Mouse (Mus musculus) right cerebral cortex, adult 18-20 months (tissue): ENCODE results near the gene Mark2.
"Not testable (repeated sequence)": the region's sequence is repeated elsewhere in the genome, so short reads cannot be mapped to it uniquely, and the experiment has no call there.

ENCODE experiments used
- DNase-seq: peaks from one replicate; pipeline ENCODE4 v3.0.0; 2022; ENCODE audit warnings: mixed read lengths

The Mark2 gene

DNA sequence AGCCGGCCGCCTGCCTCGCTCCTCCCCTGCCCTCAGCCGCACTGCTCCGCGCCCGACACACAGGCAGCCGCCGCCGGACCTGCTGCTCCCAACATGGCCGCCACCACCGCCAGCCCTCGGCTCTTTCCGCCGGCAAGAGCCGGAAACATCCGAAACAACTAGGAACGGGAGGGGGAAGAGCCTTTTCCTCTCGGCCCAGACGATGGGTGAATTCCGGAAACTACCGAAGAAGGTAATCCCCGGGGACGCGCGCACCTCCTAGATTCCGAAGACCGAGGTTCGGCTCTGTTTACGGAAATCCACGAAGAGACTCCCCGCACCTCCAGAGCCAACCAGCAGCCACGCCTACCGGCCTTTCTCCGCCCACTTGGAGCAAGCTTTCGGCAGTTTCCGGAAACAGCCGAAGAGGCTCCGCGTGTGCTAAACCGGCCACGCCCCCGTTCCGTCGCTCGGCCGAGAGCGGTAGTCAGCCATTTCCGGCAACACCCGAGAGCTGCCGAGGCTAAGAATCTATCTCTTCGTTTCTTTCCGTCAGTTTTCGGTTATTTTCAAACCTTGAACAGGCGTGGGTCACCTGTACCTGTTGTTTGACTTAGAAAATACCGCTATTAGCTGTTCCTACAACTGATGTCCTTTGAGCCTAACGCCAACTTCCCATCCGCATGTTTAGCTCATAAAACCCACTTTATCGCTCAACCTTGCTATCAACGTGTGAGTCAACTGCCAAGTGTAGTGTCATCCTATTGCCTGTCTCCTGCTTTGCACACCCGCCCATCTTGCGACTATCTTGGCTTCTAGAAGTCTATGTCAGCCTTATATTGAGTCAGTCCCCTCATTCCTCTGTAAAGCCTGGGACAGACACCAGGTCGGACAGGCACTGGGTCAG is at the start of gene Mark2:
Mark2 (minus strand) TSS at position 349 of the 886 bp plus-strand sequence.
- DNase-seq: peak; percentile 99

DNA sequence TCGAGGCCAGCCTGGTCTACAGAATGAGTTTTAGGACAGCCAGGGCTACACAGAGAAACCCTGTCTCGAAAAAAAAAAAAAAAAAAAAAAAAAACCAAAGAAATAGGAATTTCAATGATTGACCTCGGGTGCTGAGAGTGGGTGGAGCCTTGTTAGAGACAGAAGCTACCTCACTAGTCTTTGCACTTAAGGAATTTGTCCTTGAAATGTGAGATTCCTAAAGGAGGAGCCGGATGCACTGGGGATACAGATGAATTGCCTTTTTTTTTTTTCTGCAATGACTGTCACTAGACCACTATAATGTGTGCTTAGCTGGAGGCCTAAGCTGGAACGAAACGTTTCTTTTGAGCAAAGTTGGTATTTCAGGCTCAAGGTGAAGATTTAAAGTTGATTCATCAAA is 46.8 kb upstream of the Mark2 start:
- DNase-seq: no peak

DNA sequence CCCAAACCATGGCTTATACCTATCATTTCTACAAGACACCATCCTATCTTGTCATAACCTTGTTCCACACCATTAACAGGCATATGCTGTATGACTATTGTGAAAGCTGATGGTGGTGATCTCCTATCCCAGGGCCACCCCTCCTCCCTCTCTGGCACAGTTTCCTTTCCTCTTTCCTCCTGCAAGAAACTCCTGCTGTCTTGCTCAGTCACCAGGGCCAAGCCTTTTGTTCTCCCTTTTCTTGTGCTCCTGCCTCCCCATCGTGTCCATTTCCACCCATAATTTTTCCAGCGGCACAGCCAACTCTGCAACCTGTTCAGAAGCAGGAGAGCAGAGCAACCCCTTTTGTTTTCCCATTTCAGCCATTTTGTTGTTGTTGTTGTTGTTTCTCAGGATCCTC is 44.4 kb upstream of the Mark2 start:
- DNase-seq: no peak

DNA sequence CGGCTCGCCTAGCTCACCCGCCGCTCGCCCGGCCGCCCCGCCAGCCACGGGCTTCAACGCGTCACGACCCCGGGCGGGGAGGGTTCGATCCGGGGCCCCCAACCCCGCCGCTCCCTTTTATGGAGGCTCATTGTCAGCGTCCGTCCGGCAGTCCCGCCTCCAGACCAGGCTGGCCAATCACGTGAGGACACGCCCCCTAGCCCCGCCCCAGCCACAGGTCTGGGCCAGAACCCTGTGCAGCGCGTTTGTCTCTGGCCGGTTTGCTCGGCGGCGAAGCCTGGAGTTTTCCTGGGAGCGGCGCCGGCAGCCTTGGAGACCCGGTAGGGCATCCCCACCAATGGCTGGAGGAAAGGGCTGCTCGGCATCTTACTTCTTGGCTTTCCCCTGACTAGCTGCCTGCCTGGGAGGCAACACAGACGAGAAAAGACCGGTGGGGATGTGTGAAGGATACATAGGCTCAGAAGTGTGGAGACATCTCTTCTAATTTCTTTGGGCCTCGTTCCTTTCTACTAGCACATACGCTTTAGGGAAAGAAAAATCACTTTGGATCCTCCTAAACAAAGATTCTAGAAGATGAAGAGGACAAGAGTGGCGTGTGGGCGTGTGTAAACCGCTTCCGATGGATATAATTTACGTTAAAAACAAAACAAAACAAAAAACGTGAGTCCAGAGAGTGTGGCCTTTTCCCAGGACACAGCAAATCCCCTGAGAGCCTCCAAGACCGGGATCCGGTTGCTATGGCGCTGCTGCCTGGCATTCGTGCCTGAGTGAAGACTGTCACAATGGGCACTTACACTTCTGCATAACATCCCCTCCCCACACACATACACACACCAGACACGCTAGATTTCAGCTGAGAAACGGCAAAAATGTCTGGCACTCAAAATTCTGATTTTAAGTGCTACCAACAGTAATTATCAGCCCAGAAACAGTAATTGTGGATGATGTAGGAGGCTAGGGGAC is 41.5 kb upstream of the Mark2 start, which contains the start of gene Spindoc:
Spindoc (minus strand) TSS at position 92 of the 963 bp plus-strand sequence.
- DNase-seq: peak; percentile 98

DNA sequence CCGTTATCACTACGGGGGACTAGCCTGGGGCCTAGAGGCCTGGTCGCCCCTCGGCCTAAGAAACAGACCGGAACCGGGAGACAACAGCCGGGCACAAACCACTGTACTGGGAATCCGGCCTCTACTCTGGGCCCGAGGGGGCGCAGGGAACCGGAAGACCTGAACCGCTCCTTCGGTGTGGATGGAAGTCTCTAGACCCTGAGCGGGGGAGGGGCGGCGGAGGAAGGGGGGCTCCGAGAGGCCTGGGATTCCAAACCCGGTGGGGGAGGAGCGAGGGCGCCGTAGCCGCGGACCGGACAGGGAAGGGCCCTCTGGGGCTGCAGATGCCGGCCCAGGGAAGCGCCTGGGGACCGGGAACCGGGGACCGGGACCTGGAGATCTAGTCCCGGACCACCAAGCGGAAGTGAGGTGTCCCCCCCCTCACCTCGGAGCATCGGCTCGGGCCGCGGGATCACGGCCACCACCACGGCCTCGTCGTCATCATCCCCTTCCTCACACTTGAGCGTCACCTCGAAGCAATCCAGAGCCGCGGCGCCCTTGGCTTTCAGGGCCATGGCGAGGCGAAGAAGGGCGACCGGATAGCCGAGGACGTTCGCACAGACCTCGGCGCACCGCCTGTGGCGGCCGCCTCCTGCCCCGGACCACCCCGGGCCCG is 40.7 kb upstream of the Mark2 start:
- peak; percentile 44 for DNase-seq

DNA sequence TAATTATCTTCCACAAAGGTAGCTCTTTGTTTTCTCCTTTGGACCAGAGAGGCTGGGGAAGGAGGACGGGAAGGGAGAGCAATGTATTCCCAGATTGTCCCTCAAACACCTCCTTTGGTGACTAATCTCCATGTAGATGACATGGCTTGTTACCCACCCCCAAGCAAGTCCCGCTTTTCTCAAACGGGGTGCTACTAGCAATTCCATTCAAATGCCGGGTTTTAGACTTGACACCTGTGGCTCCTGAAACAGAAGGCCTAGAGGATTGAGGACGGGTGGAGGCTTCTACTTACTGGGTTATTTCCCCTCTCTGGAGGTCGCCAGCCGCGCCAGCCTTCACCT is 40.2 kb upstream of the Mark2 start:
- DNase-seq: no peak

DNA sequence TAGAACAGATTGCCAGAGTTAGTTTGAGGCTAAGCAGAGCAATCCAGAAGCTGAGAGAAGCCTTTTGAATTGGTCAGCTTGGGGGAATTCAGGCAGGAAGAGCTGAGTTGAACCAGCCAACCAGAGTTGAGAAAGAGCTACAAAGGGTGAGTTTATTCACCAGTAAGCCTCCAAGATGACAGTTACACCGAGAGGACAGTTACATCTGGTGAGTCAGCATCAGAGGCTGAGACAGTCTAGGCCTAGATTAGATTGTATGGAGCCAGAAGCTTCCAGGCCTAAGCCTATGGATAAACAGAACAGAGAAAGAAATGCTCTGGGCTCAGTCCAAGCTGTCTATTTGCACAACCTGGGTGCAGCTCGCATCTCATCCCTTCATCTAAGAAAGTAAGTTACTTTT is 36.0 kb upstream of the Mark2 start:
- DNase-seq: no peak

DNA sequence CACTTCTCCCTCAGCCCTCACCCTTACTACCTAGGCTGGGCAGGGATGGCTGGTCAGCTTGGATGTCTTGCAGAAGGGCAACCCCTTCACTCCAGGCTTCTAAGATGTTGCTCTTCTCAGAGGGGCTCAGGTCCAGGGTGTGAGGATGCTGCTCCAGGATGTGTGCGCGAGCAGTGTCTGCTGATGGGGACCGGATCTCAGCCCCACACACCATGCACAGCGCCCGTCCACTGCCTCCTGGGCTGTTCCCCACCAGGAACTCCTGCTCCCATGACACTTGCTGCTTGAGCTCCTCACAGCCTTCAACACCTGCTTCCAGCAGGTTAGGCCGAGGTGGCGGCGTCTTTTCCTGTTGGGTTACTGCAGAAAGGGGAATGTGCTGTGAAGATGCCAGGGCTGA is 32.8 kb upstream of the Mark2 start:
- no peak for DNase-seq

DNA sequence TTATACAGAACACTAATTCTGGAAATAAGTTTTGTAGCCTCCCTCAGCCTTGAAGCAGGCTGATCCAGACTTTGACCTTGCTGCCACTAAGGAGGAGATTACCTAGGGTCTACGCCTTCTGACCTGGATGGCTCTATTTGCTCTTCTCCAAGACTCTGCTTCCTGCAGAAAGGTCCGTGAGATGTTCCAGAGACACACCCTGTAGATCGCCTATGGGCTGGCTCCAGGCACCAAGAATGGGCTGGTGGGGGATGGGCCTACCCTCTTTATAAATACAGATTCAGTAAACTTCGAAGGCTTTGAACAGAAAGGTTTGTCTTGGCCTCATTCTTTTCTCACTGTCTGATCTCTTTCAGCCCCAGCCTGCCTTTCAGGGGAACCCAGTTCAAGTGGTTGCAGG is 27.8 kb upstream of the Mark2 start:
- not testable (repeated sequence) for DNase-seq

DNA sequence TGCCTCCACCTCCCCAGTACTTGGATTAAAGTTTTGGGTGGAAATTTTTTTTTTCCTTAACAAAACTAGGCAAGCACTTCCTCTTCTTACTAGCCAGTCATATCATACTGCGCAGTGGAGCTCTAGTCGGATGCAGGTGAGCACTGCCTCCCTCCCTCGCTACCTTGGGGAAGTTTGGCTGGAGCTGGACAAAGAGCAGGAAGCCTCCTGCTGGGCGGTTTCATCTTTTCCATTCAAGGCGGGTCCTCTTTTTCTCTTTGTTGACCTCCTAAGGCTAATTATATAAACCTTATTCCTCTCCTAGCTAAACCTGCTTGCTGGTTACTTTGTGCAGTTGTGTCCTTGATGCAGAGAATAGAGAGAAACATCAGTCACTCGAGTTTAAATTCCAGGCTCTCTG is 12.0 kb upstream of the Mark2 start:
- no peak for DNase-seq

DNA sequence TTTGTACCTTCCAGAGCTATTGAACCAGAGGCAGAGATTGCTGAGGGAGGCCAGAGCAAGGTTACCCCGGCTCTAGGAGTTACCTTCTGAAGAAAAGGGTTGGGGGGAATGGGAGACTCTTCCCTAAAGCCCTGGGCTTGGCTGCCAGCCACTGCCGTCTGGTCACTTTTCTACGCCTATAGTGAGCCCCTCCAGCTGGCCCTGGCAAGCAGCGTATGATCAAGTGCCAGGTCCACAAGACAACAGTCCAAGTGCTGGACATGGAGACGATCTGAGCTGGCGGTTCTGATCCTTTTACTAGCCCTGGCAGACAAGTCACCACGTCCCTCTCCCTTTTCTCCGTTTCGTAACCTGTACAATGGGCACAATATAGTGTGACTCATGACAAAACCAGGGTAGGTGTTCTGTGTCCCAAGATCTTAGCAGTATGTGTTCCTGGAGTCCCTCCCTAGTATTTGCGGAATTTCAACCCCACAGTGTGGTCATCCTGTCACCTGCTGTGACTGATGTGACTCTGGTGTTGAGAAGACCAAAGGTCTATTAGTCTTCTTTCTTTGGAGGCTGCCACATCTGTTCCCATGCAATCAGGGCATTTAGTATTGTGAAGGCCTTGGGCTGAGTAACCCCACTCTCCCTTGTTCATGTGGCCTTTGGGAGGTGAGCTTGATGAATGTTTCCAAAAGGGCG is 11.3 kb upstream of the Mark2 start:
- no peak for DNase-seq

DNA sequence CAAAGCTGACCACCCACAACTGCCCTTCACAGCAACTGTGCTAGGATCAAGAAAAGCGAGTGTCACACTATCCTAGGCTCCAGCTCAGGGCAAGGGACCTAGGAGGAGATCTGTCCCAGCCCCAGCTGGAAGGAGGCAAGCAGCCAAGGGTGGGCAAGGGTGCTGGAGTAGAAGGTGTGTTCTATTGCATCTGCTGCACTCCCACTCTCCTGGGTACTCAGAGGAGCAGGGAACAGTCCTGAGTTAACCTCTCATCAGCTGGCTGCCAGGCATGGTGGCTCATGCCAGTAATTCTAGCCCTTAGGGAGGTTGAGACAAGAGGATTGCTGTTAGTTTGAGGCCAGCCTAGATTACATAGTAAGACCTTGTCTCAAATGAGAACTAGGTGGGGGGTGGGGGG is 8.3 kb upstream of the Mark2 start:
- no peak for DNase-seq

DNA sequence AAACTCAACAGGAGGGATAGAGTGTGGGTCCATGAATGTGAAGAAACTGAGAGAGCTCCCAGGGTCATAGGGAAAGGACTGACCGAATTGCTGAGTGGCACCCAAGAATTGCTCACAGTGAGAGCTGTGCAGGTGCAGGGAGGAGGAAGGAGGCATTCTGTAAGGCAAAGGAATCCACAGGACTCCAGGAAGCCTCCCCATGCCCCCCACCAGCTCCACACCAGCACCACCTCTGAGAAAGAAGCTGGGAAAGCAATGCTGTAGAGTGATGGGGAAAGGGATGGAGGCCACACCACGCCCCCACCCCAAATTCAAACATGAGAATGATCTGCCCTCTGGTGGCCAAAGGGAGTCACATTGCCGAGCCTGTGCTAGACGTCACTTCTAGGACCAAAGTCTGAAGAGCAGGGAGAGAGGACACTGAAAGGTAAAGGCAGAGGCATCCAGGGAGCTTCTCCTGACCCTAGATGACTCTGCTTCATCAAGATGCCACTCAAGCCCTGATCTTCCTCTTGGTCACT is 3.6 kb upstream of the Mark2 start:
- DNase-seq: peak; percentile 48

DNA sequence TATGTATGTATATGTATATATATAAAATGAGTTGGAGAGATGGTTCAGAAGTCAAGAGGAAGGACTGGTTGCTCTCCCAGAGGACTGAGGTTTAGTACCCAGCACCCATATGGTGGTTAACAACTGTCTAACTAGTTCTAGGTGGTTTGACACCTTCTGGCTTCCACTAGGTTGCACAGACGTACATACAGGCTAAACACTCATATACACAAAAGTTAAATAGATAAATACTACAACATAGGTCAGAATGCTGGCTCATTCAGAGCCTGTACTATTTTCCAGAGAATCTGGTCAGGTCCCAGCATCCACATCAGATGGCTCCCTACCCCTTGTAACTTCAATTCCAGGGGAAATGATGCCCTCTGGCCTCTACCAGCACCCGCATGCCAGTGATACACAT is 986 bp upstream of the Mark2 start:
- DNase-seq: no peak

DNA sequence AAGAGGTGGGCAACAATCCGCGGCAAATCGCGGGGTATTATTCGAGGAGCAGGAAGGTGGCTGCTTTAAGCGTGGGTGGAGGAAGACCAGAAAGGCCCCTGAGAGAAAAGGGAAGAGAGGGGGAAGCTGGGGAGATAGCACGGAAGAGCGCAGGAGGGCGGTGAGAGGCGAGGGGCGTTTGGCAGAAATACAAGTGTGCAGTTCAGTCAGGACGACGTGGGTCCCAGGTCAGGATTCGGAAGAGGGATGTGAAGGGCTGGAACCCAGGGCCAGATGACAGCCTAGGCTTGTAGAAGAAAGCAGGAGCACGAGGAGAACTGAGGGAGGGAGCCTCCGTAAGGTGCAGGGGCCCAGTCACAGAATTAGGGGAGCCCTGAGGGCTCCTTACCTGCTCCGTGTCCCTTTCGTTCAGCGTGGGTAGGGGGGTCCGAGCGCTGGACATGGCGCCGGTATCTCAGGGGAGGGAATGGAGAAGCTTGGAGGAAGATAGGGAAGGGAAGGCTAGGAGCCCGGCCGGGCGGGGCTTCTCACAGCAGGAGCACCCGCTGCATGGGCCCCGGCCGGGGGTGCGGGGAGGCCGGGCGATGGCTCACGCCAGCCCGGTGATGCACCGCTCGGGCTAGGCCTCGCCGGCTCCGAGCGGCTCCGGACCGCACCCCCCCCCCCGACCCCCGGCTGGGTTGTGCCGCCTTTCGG is 732 bp downstream of the Mark2 start:
- DNase-seq: peak; percentile 12

DNA sequence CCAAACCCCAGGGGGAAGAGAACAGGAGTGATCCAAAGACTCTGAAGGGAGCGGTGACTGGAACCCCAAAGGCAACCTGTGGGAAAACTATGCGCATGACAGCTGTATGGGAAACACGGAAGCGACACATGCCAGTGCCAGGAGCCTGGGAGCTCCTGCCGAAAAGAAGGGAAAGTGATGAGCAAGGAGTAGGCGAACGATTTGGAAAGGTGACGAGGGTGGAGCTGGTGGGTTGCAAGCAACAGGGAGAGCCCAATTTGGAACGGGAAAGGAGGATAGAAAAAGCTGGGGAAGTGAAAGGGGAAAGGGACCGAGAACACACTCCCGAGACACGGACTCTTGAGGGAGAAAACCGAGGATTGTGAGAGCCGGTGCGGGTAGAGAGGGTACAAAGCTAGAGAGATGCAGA is 1.3 kb downstream of the Mark2 start:
- DNase-seq: peak; percentile 79

DNA sequence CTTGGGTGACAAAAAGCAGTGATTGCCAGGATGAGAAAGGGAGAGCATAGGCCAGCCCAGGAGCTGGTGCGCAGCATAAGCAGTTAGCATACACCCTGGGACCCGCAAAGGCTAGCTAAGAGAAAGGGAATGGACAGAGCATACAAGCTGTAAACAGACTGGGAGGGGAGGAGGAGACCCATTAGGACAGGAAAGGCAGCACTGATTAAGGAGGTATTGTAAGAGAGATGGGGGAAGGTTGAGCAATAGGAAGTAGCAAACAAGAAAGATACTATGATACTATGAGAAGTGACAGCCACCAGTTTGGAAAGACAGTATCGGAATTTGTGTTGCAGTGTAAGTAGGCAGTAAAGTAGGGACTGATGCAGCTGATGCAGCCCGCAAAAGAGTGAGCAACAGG is 1.8 kb downstream of the Mark2 start:
- DNase-seq: no peak

DNA sequence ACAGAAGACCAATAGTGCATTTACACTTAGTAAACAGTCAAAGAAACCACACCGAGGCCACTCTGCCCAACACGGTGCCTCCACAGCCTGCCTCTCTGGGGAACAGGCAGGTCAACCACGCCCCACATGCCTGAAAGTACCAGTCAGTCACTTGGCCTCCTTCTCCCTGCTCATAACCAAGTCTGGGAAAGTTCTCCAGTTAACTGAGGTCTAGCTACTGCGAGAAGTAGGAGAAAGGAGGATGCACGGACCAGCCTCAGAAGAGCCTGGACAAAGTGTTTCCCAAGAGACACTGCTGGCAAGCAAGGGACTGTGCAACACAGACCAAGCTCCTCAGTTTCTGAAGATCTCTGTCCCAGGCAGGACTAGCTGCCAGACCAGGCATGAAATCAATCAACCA is 2.6 kb downstream of the Mark2 start:
- DNase-seq: no peak

DNA sequence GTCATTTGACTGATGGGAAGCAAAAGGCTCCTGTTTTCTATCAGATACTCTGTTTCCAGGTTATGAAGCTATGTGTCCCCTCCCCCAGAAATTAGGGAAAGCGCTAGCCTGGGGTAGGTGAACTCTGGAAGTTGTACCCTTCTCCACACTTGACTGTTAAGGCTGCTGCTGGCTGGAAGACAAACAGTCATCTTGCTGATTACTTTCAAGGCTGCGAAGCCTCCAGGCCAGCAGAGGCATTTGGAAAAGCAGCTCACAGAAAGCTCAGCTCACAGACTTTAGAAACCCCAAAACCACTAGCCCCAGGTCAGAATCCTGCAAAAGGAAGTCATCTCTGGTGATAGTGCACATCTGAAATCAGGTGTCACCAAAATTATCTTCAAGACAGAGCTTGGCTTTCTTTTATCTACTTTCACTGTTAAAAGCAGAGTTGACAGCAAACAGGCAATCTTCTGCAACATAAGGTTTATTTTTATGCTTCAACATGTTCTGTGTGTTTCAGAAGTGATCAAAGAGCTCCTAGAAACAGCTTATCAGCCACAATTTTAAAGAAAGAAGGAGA is 3.8 kb downstream of the Mark2 start:
- no peak for DNase-seq

DNA sequence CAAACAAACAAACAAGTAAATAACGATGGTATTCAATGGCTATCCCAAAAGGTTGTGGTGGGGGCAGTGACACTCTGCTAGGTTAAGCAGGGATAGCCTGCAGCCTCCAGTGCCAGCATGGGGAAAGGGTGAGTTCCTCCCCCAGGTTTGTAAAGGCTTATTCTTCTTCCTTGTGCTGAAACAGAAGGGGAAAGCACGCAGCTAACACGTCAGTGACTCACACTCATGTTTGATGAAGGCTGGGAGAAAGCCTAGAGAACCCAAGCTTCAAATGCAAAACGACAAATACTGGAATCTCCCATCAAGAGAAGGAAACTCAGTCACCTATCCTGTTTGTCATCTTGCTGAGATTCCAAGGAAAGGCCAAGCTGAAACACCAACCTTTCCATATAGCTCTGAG is 6.0 kb downstream of the Mark2 start:
- DNase-seq: peak; percentile 47

DNA sequence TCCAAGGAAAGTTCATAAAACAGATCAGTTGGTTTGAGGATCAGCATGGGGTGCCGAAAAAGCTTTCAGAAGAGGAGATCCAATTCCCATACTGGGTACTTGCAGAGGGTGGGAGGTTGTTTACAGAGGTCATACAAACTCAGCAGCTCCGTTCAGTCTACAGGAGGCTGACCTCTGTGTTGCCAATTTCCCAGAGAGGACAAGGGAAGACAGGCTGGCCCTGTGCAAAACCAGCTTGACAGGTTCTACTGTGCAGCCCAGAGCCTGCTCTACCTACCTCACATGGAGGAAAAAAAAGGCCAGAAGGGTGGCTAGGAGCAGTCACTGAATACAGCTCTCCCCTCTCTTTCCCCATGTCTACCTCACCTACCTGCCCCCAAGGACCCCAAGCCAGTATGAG is 7.6 kb downstream of the Mark2 start:
- no peak for DNase-seq
